Mouse (Mus musculus): Measurements from ENCODE around the gene Haao. TPM values are rescaled to one million over a fixed set of nuclear protein-coding genes. Genes with fewer than 3 reads are reported as not detected.

The Haao gene
- polyA plus RNA-seq (2017; shearing (Covaris generic)) = 1 to 10 TPM in 2 of 3 experiments, under 1 TPM in 1; 0.89 to 4.4 (median 1.1) TPM

DNA sequence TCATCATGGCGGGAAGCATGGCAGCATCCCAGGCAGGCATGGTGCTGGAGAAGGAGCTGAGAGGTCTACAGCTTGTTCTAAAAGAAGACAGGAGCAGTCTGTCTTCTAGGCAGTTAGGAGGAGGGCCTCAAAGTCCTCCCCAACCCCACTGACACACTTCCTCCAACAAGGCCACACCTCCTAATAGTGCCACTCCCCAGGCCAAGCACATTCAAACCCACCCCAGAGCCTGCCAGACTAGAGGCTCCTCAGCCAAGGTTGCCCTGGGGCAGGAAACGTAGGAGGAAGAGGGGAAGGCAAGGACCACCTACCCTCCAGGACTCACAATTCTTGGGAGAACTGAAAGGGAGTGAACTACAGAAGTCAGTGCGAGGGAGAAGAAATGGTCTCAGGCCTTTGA is at the start of gene Haao:
Gene Haao, minus strand, starts transcription at position 149 of the 400 bp plus-strand sequence.
- ATAC-seq = no peak

DNA sequence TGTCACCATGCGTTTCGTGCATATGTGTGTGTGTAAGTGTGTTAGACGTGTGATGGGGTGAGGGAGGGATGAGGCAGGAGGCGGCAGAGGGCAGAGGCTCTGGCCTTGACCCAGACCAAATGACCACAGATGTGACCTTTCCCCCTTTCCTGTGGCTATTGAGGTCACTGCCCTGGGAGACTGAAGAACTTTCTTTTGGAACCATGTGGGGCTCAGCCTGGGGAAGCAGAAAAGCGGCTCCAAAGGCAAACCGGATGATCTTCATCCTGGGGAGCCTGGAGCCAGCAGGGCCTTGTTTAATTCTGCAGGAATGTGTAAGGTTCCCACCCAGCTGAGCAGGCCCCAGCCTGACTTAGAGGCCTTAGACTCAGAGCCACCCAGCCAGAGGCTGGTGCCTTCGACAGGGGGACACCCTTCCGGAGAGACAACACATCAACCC is 49.6 kb upstream of the Haao start:
- no peak for ATAC-seq

DNA sequence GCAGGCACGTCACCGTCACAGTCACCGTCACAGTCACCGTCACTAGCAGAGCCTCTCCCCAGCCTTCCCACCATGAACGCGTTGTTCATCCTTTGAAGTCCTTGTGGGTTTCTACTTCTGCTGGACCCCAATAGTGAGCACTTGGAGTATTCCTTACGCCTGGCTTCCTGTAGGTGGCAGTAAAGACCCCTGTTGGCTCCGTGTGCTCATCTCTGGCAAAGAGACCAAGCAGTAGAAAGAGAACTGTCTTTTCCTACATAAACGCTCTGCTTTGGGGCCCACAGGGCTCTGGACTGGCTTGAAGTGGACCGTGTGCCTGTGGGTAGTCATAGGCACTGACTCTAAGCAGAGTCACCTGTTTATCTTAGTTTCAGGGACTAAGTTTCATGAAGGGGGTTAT is 49.0 kb upstream of the Haao start:
- ATAC-seq = no peak

DNA sequence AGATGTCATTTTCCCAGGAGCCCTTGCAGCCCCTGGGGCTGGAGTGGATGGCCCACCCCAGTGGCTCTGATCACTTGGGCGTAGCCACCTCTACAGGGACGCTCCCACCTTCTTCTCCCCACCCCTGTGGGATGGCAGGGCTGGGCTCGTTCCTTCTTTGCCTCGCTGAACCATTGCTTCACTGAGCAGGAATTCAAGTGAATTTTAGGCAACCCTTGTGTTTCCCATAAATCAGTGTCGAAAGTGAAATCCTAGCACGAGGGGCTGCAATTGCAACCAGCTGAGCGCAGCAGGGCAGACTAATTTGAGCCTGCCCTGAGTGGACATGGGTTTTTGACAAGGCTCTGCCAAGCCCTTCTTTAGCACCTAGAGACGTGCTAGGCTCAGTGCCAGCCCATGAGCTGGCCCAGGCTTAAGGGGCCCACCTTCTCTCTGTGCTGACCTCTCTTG is 47.6 kb upstream of the Haao start:
- no peak for ATAC-seq

DNA sequence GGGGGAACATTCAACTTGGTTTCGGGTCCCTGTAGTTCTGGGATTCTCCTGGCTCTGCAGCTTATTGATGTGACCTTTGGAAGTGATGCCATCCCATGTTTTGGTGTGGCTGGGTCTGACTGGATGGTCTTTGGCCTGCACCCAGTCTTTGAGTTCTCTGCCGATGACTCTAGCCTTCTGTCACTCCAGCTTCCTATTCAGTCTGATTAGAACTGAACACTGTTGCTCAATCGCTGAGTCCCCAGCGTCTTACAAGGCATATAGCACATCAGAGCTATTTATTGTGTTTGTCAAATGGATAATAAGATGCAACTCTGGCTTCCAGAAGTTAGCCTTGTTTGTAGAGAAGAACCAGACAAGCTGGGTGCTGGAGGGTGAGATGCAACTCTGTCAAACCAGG is 45.4 kb upstream of the Haao start:
- no peak for ATAC-seq

DNA sequence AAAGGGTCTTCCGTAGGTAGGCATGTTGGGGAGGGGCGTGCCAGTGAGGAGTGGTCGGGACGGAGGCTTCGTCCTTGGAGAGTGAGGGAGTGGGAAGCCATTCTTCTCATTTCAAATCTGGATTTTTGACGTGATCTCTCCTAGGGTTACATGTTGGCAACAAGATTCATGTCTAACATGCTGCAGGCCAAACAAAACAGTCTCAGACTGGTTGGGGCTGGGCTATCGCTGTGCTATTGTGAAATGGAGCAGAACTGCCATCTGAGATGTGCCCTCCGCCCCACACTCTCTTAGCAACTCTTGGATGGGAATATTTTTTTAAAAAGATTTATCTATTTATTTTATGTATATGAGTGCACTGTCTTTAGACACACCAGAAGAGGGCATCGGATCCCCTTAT is 44.1 kb upstream of the Haao start:
- no peak for ATAC-seq

DNA sequence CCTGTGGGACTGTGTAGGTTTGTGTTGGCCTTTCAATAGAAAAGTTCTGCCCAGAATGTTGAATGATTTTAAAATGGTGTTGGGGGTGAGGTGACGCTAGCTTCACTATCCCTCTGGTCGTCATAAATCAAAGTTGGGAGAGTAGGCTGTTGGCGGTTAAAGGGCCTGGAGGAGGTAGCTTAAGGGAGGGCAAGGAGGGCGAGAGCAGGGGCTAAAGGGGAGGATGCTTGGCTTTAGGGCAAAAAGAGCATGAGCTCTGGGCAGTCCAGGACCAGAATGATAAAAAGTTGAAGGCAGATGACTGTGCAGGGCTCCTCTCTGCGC is 42.6 kb upstream of the Haao start:
- no peak for ATAC-seq

DNA sequence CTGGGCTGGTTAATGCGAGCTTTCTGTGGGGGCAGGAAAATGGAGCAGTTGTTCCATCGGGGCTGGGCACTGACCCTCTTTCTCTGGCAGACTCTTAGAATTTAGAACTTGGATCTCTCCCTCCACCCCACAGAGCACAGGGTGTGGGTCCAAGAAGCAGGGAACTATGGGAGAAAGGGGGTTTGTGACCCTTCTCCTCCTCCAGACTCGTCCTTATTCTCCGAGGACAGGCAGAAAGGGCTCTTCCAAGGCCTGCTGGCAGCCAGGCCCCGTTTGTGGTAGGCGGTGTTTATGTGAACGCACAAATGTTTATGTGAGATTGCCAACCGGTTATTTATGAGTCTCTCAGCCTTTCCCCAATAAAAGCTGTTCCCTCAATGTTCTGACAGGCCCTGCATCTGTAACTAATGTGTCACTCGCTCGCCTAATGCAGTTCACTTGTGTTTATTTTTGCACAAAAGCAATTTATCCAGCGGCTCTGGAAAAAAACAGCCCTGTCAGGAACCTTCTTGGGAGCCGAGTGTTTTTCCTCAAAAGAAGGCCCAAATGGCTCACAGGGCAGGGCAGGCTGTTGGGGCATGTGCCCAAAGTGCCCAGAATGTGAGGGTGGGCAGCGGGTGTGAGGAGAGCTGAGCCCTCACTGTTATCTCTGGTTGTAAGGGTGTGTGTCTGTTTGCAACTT is 42.1 kb upstream of the Haao start:
- ATAC-seq = no peak

DNA sequence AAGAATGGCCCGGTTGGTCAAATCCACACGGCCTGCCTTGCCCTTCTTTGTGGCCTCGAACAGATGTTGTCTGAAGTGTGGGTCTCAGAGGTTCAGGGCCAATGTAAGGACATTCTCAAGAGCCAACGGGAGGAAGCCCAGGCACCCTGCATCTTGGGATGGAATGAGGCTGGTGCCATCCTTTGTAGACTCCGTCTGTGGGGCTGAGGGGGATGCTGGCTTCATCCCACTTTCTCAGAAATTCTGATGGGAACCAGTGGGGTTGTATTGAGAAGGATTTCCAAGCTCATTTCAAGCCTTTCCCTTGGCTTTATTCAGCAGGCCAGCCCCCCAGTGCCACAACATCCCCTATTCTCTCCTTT is 41.5 kb upstream of the Haao start:
- no peak for ATAC-seq

DNA sequence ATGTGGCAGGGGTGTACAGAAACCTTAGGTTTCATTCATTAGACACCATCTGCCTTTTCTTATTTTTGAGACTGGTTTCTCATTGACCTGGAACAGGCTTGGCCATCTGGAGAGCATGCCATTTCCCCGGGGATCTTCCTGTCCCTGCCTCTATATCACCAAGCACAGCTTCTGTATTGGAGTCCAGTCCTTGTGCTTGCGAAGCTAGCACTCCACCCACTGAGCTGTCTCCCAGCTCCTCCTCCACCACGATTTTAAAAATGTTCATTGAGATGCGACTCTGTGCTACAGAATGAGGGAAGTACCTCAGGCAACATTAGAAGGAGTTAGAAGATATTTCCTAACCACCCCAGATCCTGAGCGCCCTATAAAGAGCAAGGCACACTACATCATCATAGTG is 39.5 kb upstream of the Haao start:
- ATAC-seq = no peak

DNA sequence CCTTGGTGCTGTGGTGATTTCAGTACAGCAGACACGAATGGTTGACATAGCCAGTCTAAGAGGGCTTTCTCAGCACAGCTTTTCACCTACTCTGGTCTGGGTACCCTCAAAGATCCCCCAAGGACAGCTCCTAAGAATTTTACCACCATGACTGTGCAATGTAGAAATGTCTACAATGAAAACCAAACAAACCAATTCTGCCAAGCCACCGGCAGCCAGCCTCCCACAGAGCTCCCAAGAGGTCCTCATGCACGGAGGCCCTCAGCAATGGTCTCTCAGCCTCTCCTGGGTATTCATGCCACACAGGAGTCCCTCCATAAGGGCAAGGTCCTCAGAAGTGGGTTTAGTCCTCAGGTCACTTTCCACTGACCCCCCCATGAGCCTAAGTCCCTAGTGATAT is 38.6 kb upstream of the Haao start:
- no peak for ATAC-seq

DNA sequence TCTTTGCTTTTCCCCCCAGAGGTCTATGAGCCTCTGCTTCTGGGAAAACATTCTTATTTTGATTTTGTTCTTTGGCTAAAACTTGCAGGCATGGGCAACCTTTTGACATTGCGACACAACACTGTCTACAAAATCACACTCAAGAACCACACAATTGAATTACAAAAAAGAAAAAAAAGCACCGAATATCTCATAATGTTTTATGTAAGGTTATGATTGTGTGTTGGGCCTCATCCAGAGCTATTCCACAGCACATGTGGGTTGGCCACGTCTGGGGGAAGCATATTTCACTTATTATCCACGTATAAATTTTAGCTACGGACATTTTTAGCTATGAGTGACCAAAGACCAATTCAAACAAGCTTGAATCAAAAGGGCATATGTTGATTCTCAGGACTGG is 38.0 kb upstream of the Haao start:
- ATAC-seq = no peak

DNA sequence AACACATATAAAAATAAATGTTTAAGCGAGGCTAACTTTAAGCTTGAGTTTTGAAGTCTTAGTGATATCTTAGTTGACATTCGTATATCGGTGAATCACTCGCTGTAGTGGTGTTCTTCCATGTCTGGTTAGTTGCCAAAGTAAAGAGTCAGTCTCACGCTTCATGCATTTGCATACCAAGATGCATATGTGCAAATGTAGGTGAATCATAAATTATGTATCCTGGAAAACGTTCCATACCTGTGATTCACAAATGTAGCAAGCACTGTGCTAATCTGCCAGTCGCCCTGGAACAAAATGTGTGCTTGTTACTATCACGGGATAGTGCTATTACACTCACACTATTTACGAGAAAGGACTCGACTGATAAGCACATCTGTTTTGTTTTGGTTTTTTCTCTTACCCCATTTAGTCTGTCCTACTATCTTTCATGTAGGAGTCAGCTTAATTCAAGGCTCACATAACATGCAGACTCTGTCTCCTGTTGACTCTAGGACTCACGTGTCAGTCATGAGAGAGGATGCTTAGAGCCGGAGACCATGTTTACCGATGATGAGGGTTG is 37.3 kb upstream of the Haao start:
- no peak for ATAC-seq

DNA sequence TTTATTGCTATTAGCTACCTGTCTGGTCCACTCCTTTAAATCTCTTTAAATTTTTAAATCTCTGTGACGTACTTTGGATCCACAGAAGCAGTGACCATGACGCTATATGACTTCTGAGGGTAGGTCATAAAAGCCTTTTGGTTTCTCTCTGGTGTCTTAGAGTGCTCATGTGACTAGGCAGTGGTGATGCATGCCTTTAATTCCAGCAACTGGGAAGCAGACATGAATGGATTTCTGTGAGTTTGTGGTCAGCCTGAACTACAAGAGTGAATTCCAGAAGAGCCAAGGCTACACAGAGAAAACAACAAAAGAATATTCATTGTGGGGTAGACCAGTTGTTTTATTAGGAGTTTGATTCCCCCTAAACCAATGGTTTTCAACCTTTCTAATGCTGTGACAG is 35.0 kb upstream of the Haao start:
- ATAC-seq = no peak

DNA sequence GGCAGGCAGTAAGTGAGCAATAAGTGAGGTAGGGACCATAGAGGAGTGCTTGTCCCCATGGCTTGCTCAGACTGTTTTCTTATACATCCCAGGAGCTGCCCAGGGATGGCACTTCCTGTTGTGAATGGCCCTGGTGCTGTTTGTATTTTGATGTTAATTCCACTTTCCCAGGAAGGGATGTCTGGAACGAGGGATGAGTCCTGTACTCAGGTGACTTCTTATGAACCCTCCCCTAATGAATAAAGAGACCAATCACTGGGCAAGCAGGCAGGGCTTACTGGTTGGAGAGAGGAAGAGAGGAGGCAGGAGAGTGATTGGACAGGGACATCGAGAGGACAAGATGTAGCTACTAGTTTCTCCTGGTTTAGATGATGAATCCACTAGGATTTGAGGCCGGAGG is 33.3 kb upstream of the Haao start:
- no peak for ATAC-seq

DNA sequence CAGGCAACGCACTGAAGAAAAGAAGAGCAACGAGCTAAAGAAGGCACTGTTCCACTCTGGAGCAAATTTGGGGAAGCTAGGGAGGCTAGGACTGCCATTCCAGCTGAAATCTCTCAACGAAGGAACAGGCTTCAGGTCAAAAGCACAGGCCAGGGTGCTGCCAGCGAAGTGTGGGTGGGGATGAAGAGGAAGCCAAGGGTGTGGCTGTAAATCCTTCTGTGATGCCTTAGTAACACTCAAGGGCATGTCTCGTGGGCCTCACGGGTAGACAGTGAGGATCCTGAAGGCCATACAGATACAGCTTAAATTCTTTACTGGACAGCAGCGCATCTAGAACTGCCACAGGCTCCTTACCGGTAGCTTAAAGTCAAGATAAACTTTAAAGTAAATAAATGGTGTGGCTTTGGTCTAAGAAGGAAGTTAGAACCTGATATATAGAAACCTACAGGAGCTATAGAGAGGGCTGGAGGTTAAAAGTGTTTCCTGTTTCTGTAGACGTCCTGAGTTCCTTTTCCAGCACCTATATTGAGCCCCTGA is 32.5 kb upstream of the Haao start:
- no peak for ATAC-seq

DNA sequence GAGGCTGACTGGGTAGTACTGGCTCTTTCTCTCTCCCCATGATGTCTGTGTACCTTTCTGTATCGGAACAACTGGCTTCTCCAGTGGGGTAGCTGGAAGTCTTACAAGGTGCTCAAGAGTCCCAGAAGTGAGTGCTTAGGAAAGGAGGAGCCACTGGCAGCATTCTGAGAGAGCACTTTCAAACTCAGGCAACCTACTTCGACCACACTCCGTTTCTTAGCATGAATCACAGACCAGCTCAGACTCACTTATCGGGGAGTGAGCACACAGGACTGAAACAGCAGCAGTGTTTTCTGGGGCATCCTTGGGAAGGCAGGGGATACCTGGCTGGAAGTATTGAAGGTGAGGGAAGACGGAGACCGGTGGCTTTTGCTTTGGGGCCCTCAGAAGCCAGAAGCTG is 31.9 kb upstream of the Haao start:
- ATAC-seq = no peak

DNA sequence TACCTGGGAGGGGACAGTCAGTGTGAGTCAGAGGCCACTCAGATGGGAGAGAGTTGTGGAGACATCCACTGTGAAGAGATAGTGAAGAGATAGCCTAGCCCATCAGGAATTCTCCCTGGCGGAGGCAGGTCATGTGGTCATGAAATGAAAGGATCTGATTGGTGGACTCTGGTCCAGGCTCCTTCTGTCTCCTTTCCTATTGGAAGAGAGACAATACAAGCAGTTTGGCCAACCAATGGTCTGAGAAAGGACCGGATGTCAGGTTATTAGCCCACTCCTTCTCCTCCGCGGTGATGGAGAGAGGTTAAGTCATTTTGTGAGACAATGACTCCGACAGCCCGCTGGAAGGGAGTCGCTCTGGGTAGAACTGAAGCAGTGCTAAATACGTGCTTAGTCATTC is 26.8 kb upstream of the Haao start:
- no peak for ATAC-seq

DNA sequence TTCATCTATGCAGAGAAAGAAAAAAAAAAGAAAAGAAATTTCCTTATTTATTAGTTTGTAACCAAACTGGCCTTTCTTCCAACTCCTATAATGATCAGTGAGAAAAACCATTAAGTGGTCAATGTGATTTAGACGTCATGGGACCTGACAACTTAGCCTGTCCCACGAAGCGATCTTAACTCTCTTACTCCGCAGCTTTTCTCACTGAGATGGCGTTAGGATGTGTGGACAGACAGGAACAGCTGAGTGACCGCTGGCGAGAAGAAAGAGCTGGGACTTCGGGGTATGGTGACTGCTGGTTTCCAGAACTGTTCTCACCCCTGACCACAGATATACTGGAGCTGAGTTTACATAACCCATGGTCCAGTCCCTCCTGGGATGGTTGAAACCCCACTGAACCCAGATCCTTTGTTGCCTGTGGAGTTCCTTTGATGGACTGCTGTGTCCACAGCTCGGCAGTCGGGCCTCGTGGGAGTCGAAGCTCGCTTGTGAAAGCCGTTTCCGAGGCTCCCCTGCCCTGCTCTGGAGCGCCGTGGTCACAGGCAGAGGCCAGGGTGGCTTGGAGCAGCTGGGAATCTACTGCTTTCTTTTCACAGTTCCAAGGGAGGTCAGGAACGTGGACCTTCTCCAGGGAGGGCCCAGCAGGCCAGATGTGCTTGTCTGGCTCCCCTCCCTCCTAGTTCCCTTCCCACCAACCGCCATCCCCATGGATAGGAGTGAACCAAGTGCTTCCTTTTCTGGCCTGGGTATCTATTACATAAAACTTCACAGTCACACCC is 25.8 kb upstream of the Haao start:
- no peak for ATAC-seq

DNA sequence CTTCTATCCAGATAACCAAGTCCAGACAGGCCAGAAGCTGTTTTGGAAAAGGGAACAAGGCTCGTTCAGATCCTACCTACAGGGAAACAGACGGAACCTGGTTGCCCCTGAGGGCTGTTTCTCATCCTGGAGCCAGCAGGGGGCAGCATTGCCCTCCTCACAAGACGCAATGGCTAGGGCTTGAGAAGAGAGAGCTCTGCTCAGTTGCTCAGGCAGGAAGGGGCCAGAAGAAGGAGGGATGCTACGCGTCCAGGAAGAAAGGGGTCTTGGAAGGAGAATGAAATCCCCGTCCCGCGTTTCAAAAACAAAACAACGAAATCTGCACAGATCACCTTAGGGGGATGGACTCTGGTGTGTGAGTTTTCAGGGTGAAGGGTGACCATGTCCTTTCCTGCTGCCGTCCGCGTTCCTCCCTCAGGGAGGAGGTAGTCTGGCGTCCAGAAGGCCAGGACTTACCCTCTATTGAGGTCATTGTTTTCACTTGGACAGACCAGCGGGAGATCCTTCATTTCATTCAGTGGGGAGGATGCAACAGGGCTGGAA is 25.1 kb upstream of the Haao start:
- peak; percentile 95 for ATAC-seq

DNA sequence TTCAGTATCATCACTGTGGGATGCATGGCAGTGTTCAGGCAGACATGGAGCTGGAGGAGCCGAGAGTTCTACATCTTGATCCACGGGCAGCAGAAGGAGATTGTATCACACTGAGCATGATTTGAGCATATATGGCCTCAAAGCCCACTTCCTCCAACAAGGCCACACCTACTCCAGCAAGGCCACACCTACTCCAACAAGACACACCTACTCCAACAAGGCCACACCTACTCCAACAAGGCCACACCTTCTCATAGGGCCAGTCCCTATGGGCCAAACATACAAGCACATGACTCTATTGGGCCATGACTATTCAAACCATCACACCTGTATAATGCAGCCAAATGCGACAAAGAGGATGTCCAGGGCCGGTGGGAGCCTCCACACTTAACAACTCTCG is 23.6 kb upstream of the Haao start:
- ATAC-seq = no peak

DNA sequence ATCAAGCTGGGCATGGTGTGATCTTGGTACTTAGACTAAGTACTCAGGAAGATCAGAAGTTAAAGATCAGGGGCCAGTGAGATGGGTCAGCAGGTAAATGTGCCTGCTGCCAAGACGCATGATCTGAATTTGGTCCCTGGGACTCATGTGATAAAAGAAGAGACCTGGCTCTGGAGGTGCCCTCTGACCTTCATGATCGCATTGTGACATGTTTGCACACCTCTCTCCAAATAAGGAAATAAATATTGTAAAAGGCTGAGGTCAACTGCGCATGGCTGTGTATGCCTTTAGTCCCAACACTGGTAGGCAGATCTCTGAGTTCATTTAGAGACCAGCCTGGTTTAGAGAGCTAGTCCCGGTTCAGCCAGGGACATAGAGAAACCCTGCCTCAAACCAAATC is 22.6 kb upstream of the Haao start:
- no peak for ATAC-seq

DNA sequence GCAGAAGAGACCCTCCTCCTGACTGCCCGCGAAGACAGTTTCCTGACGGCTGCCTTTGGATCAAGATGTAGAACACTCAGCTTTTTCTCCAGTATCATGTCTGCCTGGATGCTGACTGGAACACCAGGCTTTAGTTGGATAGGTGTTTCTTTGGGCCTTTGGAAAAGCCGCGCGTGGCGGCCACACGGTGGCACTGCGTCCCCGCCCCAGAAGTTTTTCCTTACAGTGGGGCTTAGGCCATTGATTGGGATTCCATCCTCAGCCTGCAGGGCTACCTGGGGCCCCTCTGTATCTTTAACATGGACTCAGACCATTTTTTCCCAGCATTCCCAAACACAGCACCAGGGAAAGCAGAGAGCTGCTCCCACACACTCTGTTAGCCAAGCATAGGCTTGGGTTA is 18.8 kb upstream of the Haao start:
- no peak for ATAC-seq

DNA sequence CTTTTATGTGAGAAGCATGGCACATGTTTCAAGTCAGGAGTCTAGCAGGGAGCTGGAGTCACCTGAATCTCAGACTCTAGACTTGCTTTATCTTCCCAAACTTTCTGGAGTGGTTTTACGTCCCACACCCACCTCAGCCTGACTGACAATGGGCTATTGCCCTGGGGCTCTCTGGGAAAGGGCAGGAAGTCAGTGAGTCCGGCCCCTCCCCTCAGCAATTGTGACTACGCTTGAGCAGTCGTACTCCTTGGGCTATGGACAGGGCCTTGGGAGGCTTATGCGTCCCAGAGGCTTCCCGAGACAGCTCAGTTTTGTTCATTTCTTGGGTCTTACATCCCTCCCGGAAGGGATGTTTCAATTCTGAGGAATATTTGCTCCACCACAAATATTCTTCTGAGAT is 17.6 kb upstream of the Haao start:
- no peak for ATAC-seq

Measured in inflammation-experienced regulatory T-cells, adult 6 months (primary cell).